Comparison of ENCODE assay signal across 8 mouse cellular contexts in the genomic region with DNA sequence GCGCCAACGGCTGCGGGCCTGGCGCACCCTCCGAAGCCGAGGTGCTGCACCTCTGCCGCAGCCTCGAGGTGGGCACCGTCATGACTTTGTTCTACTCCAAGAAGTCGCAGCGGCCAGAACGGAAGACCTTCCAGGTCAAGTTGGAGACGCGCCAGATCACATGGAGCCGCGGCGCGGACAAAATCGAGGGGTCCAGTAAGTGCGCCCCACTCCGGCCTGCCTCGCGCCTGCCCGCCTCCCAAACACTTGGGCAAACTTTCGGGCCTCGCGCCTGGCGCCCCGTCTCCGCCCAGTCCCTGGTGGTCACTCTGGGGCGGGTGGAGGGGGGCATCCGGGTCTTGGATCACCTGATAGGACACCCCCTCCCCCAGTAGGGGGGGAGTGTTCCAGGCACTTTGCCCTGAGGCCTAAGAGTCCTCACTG. TPM values are rescaled to one million over a fixed set of nuclear protein-coding genes. Genes with fewer than 3 reads are reported as not detected.
DNase-seq lines count a peak whose midpoint lies in the region; ATAC-seq and TF ChIP-seq lines count a peak whose summit lies in the region.

No protein-coding gene starts in this region.

- H3K36me3 ChIP-seq in neural tube, embryonic 11.5 days (ENCODE audit: control insufficient read depth, insufficient read depth, low read length), result peaks cover 6% of the 10 kb centered on the region
- peaks cover 11% of the 10 kb centered on the region for H3K36me3 ChIP-seq in heart, adult 2 months (ENCODE audit: control insufficient read depth, insufficient read depth, low read length)
- H3K36me3 ChIP-seq in kidney, adult 2 months (ENCODE audit: control insufficient read depth, insufficient read depth, low read length), result no peaks in the 10 kb centered on the region
- H3K36me3 ChIP-seq in limb, embryonic 14.5 days (ENCODE audit: control insufficient read depth, insufficient read depth, low read length), result peaks cover 34% of the 10 kb centered on the region
- no peaks in the 10 kb centered on the region for H3K36me3 ChIP-seq in midbrain, embryonic 15.5 days (replicated peaks)

- H3K9me3 ChIP-seq in neural tube, embryonic 11.5 days (ENCODE audit: control insufficient read depth, low read length), result no peaks in the 10 kb centered on the region
- H3K9me3 ChIP-seq in limb, embryonic 14.5 days (ENCODE audit: control insufficient read depth, low read length), result no peaks in the 10 kb centered on the region
- no peaks in the 10 kb centered on the region for H3K9me3 ChIP-seq in midbrain, embryonic 15.5 days

- no peak for TF ChIP-seq EP300 in heart, adult 2 months (IDR thresholded peaks at IDR 0.05; ENCODE audit: insufficient read depth, low read depth, low read length)

- H3K9ac ChIP-seq in neural tube, embryonic 11.5 days (ENCODE audit: low read length), result peak overlapping the region; percentile 99
- H3K9ac ChIP-seq in heart, adult 2 months (ENCODE audit: low read depth, low read length), result peak overlapping the region; percentile 97
- peak overlapping the region; percentile 100 for H3K9ac ChIP-seq in limb, embryonic 14.5 days (ENCODE audit: low read depth, low read length, severe bottlenecking)
- peak overlapping the region; percentile 98 for H3K9ac ChIP-seq in midbrain, embryonic 15.5 days

- under 1% methylated on average over 31 of the region's 32 CpGs for WGBS in neural tube, embryonic 11.5 days
- 0% methylated on average over 32 of the region's 32 CpGs for WGBS in heart, adult 2 months
- WGBS in kidney, adult 2 months, result under 1% methylated on average over 32 of the region's 32 CpGs
- WGBS in limb, embryonic 14.5 days, result under 1% methylated on average over 20 of the region's 32 CpGs
- under 1% methylated on average over 32 of the region's 32 CpGs for WGBS in midbrain, embryonic 15.5 days

- H3K27me3 ChIP-seq in neural tube, embryonic 11.5 days (ENCODE audit: control insufficient read depth, insufficient read depth, low read length), result no peaks in the 10 kb centered on the region
- no peaks in the 10 kb centered on the region for H3K27me3 ChIP-seq in heart, adult 2 months (ENCODE audit: control insufficient read depth, insufficient read depth, low read length)
- no peaks in the 10 kb centered on the region for H3K27me3 ChIP-seq in kidney, adult 2 months (replicated peaks; ENCODE audit: control insufficient read depth, insufficient read depth, low read length)
- H3K27me3 ChIP-seq in limb, embryonic 14.5 days (ENCODE audit: control insufficient read depth, insufficient read depth, low read length), result no peaks in the 10 kb centered on the region
- H3K27me3 ChIP-seq in midbrain, embryonic 15.5 days (replicated peaks), result no peaks in the 10 kb centered on the region

- TF ChIP-seq CTCF in heart, adult 2 months (IDR thresholded peaks at IDR 0.05), result peak; percentile 33
- no peak for TF ChIP-seq CTCF in kidney, adult 2 months (conservative IDR thresholded peaks at IDR 0.05; ENCODE audit: insufficient read depth, insufficient read length, low read depth, low read length)

- H3K4me1 ChIP-seq in neural tube, embryonic 11.5 days (ENCODE audit: control insufficient read depth, insufficient read depth, low read length), result peaks cover 17% of the 10 kb centered on the region
- H3K4me1 ChIP-seq in heart, adult 2 months (ENCODE audit: control insufficient read depth, insufficient read depth, low read length), result peaks cover 35% of the 10 kb centered on the region
- H3K4me1 ChIP-seq in kidney, adult 2 months (ENCODE audit: control insufficient read depth, insufficient read depth, low read length), result peaks cover 12% of the 10 kb centered on the region
- peaks cover 28% of the 10 kb centered on the region for H3K4me1 ChIP-seq in limb, embryonic 14.5 days (ENCODE audit: control insufficient read depth, insufficient read depth, low read length)
- peaks cover 57% of the 10 kb centered on the region for H3K4me1 ChIP-seq in midbrain, embryonic 15.5 days

- intact Hi-C loops in heart, adult 2 months (cut with DNase I), result loop anchor here (2.0 kb wide), 2 partner anchors 13 to 57 kb away; no protein-coding TSS in a partner anchor

- DNase-seq in neural tube, embryonic 11.5 days (ENCODE audit: low spot score), result peak; percentile 63
- DNase-seq in neural tube, embryonic 10.5 days (ENCODE audit: extremely low spot score, low spot score), result no peak
- peak; percentile 73 for DNase-seq in embryo, embryonic 9.5 days (ENCODE audit: extremely low spot score)
- DNase-seq in heart, adult 2 months, result peak; percentile 83
- peak; percentile 75 for DNase-seq in kidney, adult 2 months
- DNase-seq in limb, embryonic 14.5 days (ENCODE audit: low spot score), result peak; percentile 65
- DNase-seq in urinary bladder, adult 2 months (ENCODE audit: low spot score), result peak; percentile 64

- H3K4me2 ChIP-seq in neural tube, embryonic 11.5 days (ENCODE audit: low read depth), result peak overlapping the region; percentile 76
- H3K4me2 ChIP-seq in limb, embryonic 14.5 days (replicated peaks; ENCODE audit: low read depth, low read length, severe bottlenecking), result peak overlapping the region; percentile 66
- H3K4me2 ChIP-seq in midbrain, embryonic 15.5 days, result peak overlapping the region; percentile 92

- TF ChIP-seq POLR2A in heart, adult 2 months (IDR thresholded peaks at IDR 0.05; ENCODE audit: insufficient read depth, low read depth, low read length), result no peak
- no peak for TF ChIP-seq POLR2A in kidney, adult 2 months (IDR thresholded peaks at IDR 0.05; ENCODE audit: low read depth, low read length)
- no peak for TF ChIP-seq POLR2A in limb, embryonic 14.5 days (IDR thresholded peaks at IDR 0.05; ENCODE audit: borderline replicate concordance, extremely low read depth, insufficient read depth, insufficient read length)

- H3K27ac ChIP-seq in neural tube, embryonic 11.5 days (ENCODE audit: low read depth, low read length), result peak overlapping the region; percentile 96
- H3K27ac ChIP-seq in heart, adult 2 months, result peak overlapping the region; percentile 96
- H3K27ac ChIP-seq in kidney, adult 2 months (ENCODE audit: insufficient read depth, low read depth, low read length), result peak overlapping the region; percentile 78
- H3K27ac ChIP-seq in limb, embryonic 14.5 days (replicated peaks; ENCODE audit: low read depth, low read length), result peak overlapping the region; percentile 97
- peak overlapping the region; percentile 99 for H3K27ac ChIP-seq in midbrain, embryonic 15.5 days

- ATAC-seq in neural tube, embryonic 11.5 days (ENCODE audit: insufficient read depth, low FRiP score, low TSS enrichment), result peak; percentile 11
- peak; percentile 14; the same call in 1 of the 2 replicates for ATAC-seq in limb, embryonic 14.5 days (ENCODE audit: low FRiP score, low read depth)
- peak; percentile 22 for ATAC-seq in midbrain, embryonic 15.5 days (replicated peaks)

- H3K4me3 ChIP-seq in neural tube, embryonic 11.5 days (ENCODE audit: low read depth, low read length), result peak overlapping the region; percentile 91
- H3K4me3 ChIP-seq in heart, adult 2 months, result peak overlapping the region; percentile 95
- H3K4me3 ChIP-seq in kidney, adult 2 months (ENCODE audit: insufficient read depth, low read depth, low read length), result peak overlapping the region; percentile 98
- H3K4me3 ChIP-seq in limb, embryonic 14.5 days (replicated peaks; ENCODE audit: low read length), result peak overlapping the region; percentile 92
- peak overlapping the region; percentile 91 for H3K4me3 ChIP-seq in midbrain, embryonic 15.5 days

- H3K79me2 ChIP-seq in heart, adult 2 months (replicated peaks; ENCODE audit: control insufficient read depth, insufficient read depth, low read length), result peaks cover 11% of the 10 kb centered on the region

RNA-seq across cellular contexts. Expression of a gene that starts 0.8 kb away (rescaled TPM):
- 74.8 and 80.6 TPM in 2 replicates for polyA plus RNA-seq in neural tube, embryonic 11.5 days (2014; fragmentation: Nextera tagmentation; extraction: Ambion mirVana)
- 10 to 100 TPM; 56.4 to 67.2 TPM for total RNA-seq in heart, adult 2 months (2021)
- polyA plus RNA-seq in heart, adult 2 months (2012; rRNA removed), result 45.8 and 66.5 TPM in 2 replicates
- polyA plus RNA-seq in kidney, adult 2 months (2012; rRNA removed), result 33.1 and 38.2 TPM in 2 replicates
- polyA plus RNA-seq in limb, embryonic 14.5 days (2012; rRNA removed), result 131 and 150 TPM in 2 replicates
- polyA plus RNA-seq in limb, embryonic 14.5 days (2014; fragmentation: Nextera tagmentation; extraction: Ambion mirVana), result 56.8 and 65.4 TPM in 2 replicates
- polyA plus RNA-seq in midbrain, embryonic 15.5 days (2015; fragmentation: Nextera tagmentation; extraction: Ambion mirVana), result 64.3 and 68.4 TPM in 2 replicates
- polyA plus RNA-seq in urinary bladder, adult 2 months (2012; rRNA removed), result 56.5 TPM in 2 replicates
